Mouse (Mus musculus) right cerebral cortex, postnatal 25 days (tissue): ENCODE results near the gene Col13a1.

Experiments used
- DNase-seq: peaks from one replicate; pipeline ENCODE4 v3.0.0; 2022

Col13a1 gene

GRCm38 (mm10) chr10:61978866-61979340 is at the start of gene Col13a1:
Gene Col13a1 (minus strand): TSS chr10:61979108.
- no peak for DNase-seq

GRCm38 (mm10) chr10:62027699-62028098 is 48.8 kb upstream of the Col13a1 start:
- no peak for DNase-seq

GRCm38 (mm10) chr10:62023821-62024551 is 45.1 kb upstream of the Col13a1 start:
- no peak for DNase-seq

- no peak for DNase-seq
Measured at GRCm38 (mm10) chr10:62020068-62020620, 41.2 kb upstream of the Col13a1 start.

GRCm38 (mm10) chr10:62019386-62020067 is 40.6 kb upstream of the Col13a1 start:
- DNase-seq: no peak

GRCm38 (mm10) chr10:62016947-62017346 is 38.0 kb upstream of the Col13a1 start:
- no peak for DNase-seq

GRCm38 (mm10) chr10:62013190-62013589 is 34.3 kb upstream of the Col13a1 start:
- DNase-seq: no peak

- DNase-seq: no peak
Measured at GRCm38 (mm10) chr10:62012371-62012770, 33.5 kb upstream of the Col13a1 start.

- no peak for DNase-seq
Measured at GRCm38 (mm10) chr10:62009981-62010500, 31.1 kb upstream of the Col13a1 start.

- DNase-seq: no peak
Measured at GRCm38 (mm10) chr10:62007958-62008357, 29.1 kb upstream of the Col13a1 start.

GRCm38 (mm10) chr10:62006371-62006770 is 27.5 kb upstream of the Col13a1 start:
- no peak for DNase-seq

GRCm38 (mm10) chr10:62000216-62000615 is 21.3 kb upstream of the Col13a1 start:
- no peak for DNase-seq

- DNase-seq: no peak
Measured at GRCm38 (mm10) chr10:61999766-62000165, 20.9 kb upstream of the Col13a1 start.

GRCm38 (mm10) chr10:61991481-61992424 is 12.8 kb upstream of the Col13a1 start:
- no peak for DNase-seq

- DNase-seq: peak; percentile 81
Measured at GRCm38 (mm10) chr10:61980424-61980823, 1.5 kb upstream of the Col13a1 start.

GRCm38 (mm10) chr10:61978112-61978865 is 619 bp downstream of the Col13a1 start:
- peak; percentile 52 for DNase-seq

- DNase-seq: no peak
Measured at GRCm38 (mm10) chr10:61977392-61978096, 1.4 kb downstream of the Col13a1 start.

- DNase-seq: no peak
Measured at GRCm38 (mm10) chr10:61976987-61977386, 1.9 kb downstream of the Col13a1 start.

GRCm38 (mm10) chr10:61974581-61974980 is 4.3 kb downstream of the Col13a1 start:
- no peak for DNase-seq

- DNase-seq: no peak
Measured at GRCm38 (mm10) chr10:61972041-61972440, 6.9 kb downstream of the Col13a1 start.

GRCm38 (mm10) chr10:61968003-61968553 is 10.8 kb downstream of the Col13a1 start:
- no peak for DNase-seq
